Mouse (Mus musculus): ENCODE measurements around the gene Tiam2.

GRCm38 (mm10) chr17:3481576-3482575 is 155.5 kb downstream of the Tiam2 start:
- no peak for TF ChIP-seq CTCF (IDR thresholded peaks at IDR 0.05; ENCODE audit: low read depth, low read length)
- TF ChIP-seq POLR2A (IDR thresholded peaks at IDR 0.05; ENCODE audit: borderline replicate concordance, low read depth, low read length): no peak
